Mouse (Mus musculus): ENCODE results near the gene Ces2b. TPM values are rescaled to one million over a fixed set of nuclear protein-coding genes. Genes with fewer than 3 reads are reported as not detected.
"Not testable (repeated sequence)": the region's sequence is repeated elsewhere in the genome, so short reads cannot be mapped to it uniquely, and the experiment has no call there.

The Ces2b gene
- polyA plus RNA-seq, 1 experiment from 2014 or later, result not detected

DNA sequence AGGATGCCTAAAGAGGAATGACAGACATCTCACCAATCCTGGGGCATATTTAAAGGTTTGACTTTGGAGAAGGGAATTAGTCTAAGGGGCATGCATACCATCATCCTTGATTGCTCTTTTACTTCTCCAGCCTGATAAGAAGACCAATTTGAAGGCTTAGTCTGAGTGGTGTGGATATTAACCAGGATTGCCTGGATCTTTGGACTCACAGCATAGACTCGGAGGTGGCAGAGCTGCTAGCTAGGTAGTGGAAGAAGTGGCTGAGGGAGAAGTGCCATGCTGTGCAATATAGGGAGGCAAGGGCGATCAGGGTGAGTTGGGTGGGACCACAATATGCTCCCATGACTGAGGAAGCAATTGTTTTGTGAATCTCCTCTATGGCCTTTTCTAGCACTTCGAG is 3.2 kb upstream of the Ces2b start:
- Histone ChIP-seq H3K9me3 (replicated peaks; ENCODE audit: control insufficient read depth, low read length) (no peaks in the 10 kb centered on the region), H3K9ac (ENCODE audit: low read length) (no peak overlapping the region), H3K4me2 (ENCODE audit: low read depth, low read length) (no peak overlapping the region), H3K36me3 (ENCODE audit: control insufficient read depth, insufficient read depth) (no peaks in the 10 kb centered on the region), H3K27ac (ENCODE audit: low read length) (no peak overlapping the region), H3K4me3 (ENCODE audit: low read length) (no peak overlapping the region), H3K27me3 (ENCODE audit: control insufficient read depth, insufficient read depth, low read length) (no peaks in the 10 kb centered on the region), H3K4me1 (ENCODE audit: control insufficient read depth, insufficient read depth, low read length) (no peaks in the 10 kb centered on the region; the same call in 1 of the 2 replicates)
- ATAC-seq (replicated peaks; ENCODE audit: extremely low read depth, insufficient read depth, low FRiP score), result no peak
- 60% methylated on average over 3 of the region's 3 CpGs for WGBS

DNA sequence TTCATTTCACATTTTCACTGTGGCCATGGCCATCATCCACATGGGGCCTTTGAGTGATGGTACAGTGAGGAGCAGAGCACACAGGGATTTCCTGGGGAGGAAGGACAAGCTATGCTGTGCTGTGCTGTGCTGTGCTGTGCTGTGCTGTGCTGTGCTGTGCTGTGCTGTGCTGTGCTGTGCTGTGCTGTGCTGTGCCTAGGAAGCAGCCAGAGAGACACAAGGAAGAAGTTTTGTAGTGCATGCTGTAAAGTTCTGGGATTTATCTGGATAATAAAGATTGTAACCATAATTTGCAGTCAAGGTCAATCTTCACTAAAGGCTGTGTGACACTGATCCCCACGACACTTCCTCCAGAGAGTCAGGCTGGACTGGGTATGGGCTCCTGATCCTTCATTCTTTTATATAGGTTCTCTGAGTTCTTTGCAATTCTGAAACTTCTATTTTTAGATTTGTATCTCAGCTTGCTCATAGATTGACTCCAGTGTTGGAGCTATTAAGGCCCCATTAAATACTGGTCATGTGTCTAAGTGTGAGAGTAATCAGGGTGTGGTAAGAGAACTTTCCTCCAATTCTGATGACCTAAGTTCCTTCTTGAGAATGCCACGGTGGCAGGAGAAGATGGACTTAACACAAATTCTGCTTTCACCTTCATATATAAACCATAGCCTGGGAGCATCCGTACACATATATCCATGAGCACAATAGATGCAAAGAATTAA is 10.1 kb downstream of the Ces2b start:
- WGBS, result 81% methylated on average over 3 of the region's 3 CpGs
- Histone ChIP-seq H3K4me1 (ENCODE audit: control insufficient read depth, insufficient read depth, low read length) (no peaks in the 10 kb centered on the region), H3K4me3 (ENCODE audit: low read length) (no peak overlapping the region), H3K9me3 (replicated peaks; ENCODE audit: control insufficient read depth, low read length) (no peaks in the 10 kb centered on the region), H3K27ac (ENCODE audit: low read length) (no peak overlapping the region), H3K4me2 (ENCODE audit: low read depth, low read length) (no peak overlapping the region), H3K9ac (ENCODE audit: low read length) (no peak overlapping the region), H3K36me3 (ENCODE audit: control insufficient read depth, insufficient read depth) (no peaks in the 10 kb centered on the region), H3K27me3 (ENCODE audit: control insufficient read depth, insufficient read depth, low read length) (no peaks in the 10 kb centered on the region)
- ATAC-seq (replicated peaks; ENCODE audit: extremely low read depth, insufficient read depth, low FRiP score), result no peak

DNA sequence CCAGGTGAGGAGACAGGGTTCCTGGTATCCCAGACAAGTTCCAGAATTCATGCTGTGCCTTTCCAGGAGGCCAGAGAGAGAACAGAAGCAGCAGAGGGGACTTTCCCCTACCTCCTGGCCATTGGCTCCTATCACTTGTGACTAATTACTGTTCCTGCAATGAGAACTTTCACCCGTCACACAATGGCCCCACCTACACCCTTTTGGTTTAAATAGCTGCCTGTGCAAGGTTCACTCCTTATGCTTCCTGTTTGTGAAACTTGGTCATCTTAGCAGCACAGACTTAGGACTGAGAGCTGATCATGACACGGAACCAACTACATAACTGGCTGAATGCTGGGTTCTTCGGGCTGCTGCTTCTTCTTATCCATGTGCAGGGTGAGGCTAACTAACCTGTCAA is 15.5 kb downstream of the Ces2b start, which contains the start of gene Ces2c:
Ces2c (plus strand) TSS at position 238 of the 400 bp plus-strand sequence.
- Histone ChIP-seq H3K4me1 (ENCODE audit: control insufficient read depth, insufficient read depth, low read length) (no peaks in the 10 kb centered on the region), H3K27ac (ENCODE audit: low read length) (no peak within 1 kb of the TSS), H3K36me3 (ENCODE audit: control insufficient read depth, insufficient read depth) (no peaks in the 10 kb centered on the region), H3K9me3 (replicated peaks; ENCODE audit: control insufficient read depth, low read length) (no peaks in the 10 kb centered on the region), H3K4me2 (ENCODE audit: low read depth, low read length) (no peak within 1 kb of the TSS), H3K4me3 (ENCODE audit: low read length) (no peak within 1 kb of the TSS), H3K27me3 (ENCODE audit: control insufficient read depth, insufficient read depth, low read length) (no peaks in the 10 kb centered on the region), H3K9ac (ENCODE audit: low read length) (no peak within 1 kb of the TSS)
- ATAC-seq (replicated peaks; ENCODE audit: extremely low read depth, insufficient read depth, low FRiP score), result no peak
- WGBS, result 71% methylated on average over 3 of the region's 3 CpGs

DNA sequence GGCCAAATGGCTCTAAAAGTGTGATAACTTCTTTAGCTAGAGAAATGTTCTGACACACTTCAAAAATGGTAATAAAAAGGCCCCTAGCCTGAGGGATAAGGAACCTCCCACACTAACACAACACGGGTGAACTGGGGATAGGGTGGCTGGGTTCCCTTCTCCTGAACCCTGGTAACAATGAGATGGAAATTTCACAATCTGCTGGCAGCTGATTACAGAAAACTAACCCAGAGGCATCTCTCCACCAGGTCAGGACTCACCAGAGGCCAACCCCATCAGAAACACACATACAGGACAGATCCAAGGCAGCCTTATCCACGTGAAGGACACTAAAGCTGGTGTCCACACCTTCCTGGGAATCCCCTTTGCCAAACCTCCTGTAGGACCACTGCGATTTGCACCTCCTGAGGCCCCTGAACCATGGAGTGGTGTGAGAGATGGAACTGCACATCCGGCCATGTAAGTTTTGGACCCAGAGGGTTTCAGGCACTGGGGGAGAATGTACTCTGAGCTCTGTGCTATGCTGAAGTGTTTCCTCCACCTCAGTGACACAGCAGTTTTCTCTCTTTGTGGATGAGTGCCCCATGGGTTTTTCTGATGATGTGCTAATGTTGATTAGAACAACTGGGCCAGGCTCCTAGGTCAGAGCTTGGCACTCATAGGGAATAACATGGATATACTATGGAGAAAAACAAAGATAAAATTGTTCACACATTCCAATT is 16.5 kb downstream of the Ces2b start:
- Histone ChIP-seq H3K9ac (ENCODE audit: low read length) (no peak overlapping the region), H3K4me3 (ENCODE audit: low read length) (no peak overlapping the region), H3K36me3 (ENCODE audit: control insufficient read depth, insufficient read depth) (no peaks in the 10 kb centered on the region), H3K4me2 (ENCODE audit: low read depth, low read length) (no peak overlapping the region), H3K27ac (ENCODE audit: low read length) (no peak overlapping the region), H3K9me3 (replicated peaks; ENCODE audit: control insufficient read depth, low read length) (no peaks in the 10 kb centered on the region), H3K27me3 (ENCODE audit: control insufficient read depth, insufficient read depth, low read length) (no peaks in the 10 kb centered on the region), H3K4me1 (ENCODE audit: control insufficient read depth, insufficient read depth, low read length) (no peaks in the 10 kb centered on the region)
- 68% methylated on average over 4 of the region's 4 CpGs for WGBS
- no peak for ATAC-seq (replicated peaks; ENCODE audit: extremely low read depth, insufficient read depth, low FRiP score)

DNA sequence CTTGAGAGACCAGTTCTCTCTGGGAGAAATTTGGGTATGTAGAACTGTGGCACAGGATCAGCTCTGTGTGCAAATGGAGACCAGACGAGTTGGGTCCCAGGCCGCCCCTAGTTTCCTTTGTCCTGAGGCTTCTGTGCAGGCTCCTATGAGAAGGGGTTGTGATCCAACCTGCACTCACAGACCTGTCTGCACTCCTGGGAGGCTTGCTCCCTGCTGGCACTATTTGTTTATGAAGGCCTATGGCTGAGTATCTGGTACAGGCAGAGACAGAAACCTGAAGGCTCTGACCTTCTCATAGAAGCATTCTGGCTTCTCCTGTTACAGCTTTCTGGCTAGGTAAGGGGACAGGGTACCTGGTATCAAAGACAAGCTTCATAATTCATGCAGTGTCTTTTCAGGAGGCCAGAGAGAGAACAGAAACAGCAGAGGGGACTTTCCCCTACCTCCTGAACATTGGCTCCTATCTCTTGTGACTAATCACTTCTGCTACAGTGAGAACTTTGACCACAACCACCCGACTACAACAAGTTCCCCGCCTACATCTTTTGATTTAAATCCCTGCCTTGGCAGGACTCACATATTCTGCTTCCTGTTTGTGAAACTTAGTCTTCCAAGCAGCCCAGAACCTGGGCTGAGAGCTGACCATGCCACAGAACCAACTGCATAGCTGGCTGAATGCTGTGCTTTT is 35.6 kb downstream of the Ces2b start:
- ATAC-seq (replicated peaks; ENCODE audit: extremely low read depth, insufficient read depth, low FRiP score); H3K27me3 ChIP-seq (ENCODE audit: control insufficient read depth, insufficient read depth, low read length); H3K36me3 ChIP-seq (ENCODE audit: control insufficient read depth, insufficient read depth); H3K4me3 ChIP-seq (ENCODE audit: low read length); H3K4me2 ChIP-seq (ENCODE audit: low read depth, low read length); H3K27ac ChIP-seq (ENCODE audit: low read length); H3K9ac ChIP-seq (ENCODE audit: low read length); H3K9me3 ChIP-seq (replicated peaks; ENCODE audit: control insufficient read depth, low read length); H3K4me1 ChIP-seq (ENCODE audit: control insufficient read depth, insufficient read depth, low read length): not testable (repeated sequence)
- WGBS, result no CpG with 5 or more reads among the region's 4 CpGs

DNA sequence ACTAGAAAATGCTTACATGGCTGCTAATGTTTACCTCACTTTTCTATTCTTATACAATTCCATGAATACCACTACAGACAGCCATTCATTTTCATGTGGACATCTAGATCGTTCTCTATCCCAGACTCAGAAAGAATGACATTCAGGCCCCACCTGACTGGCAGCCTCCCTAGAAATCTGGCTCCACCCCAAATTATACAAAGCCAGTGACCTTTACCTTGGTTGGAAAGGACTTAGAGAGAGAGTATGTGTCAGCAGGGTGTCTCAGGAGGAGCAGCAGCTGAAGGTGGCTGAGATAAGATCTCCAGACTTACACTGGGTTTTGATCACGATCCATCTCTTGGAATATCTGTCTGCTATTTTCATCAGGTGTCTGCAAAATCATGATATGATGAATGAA is 37.5 kb downstream of the Ces2b start:
- H3K27ac ChIP-seq (ENCODE audit: low read length); H3K9me3 ChIP-seq (replicated peaks; ENCODE audit: control insufficient read depth, low read length); H3K9ac ChIP-seq (ENCODE audit: low read length); H3K36me3 ChIP-seq (ENCODE audit: control insufficient read depth, insufficient read depth); H3K4me3 ChIP-seq (ENCODE audit: low read length); H3K4me2 ChIP-seq (ENCODE audit: low read depth, low read length); H3K4me1 ChIP-seq (ENCODE audit: control insufficient read depth, insufficient read depth, low read length); H3K27me3 ChIP-seq (ENCODE audit: control insufficient read depth, insufficient read depth, low read length); ATAC-seq (replicated peaks; ENCODE audit: extremely low read depth, insufficient read depth, low FRiP score): not testable (repeated sequence)
- no CpG with 5 or more reads among the region's 2 CpGs for WGBS

DNA sequence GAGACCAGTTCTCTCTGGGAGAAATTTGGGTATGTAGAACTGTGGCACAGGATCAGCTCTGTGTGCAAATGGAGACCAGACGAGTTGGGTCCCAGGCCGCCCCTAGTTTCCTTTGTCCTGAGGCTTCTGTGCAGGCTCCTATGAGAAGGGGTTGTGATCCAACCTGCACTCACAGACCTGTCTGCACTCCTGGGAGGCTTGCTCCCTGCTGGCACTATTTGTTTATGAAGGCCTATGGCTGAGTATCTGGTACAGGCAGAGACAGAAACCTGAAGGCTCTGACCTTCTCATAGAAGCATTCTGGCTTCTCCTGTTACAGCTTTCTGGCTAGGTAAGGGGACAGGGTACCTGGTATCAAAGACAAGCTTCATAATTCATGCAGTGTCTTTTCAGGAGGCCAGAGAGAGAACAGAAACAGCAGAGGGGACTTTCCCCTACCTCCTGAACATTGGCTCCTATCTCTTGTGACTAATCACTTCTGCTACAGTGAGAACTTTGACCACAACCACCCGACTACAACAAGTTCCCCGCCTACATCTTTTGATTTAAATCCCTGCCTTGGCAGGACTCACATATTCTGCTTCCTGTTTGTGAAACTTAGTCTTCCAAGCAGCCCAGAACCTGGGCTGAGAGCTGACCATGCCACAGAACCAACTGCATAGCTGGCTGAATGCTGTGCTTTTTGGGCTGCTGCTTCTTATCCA is 55.0 kb downstream of the Ces2b start:
- H3K9ac ChIP-seq (ENCODE audit: low read length); ATAC-seq (replicated peaks; ENCODE audit: extremely low read depth, insufficient read depth, low FRiP score); H3K9me3 ChIP-seq (replicated peaks; ENCODE audit: control insufficient read depth, low read length); H3K4me1 ChIP-seq (ENCODE audit: control insufficient read depth, insufficient read depth, low read length); H3K36me3 ChIP-seq (ENCODE audit: control insufficient read depth, insufficient read depth); H3K27me3 ChIP-seq (ENCODE audit: control insufficient read depth, insufficient read depth, low read length); H3K27ac ChIP-seq (ENCODE audit: low read length); H3K4me3 ChIP-seq (ENCODE audit: low read length); H3K4me2 ChIP-seq (ENCODE audit: low read depth, low read length): not testable (repeated sequence)
- no CpG with 5 or more reads among the region's 4 CpGs for WGBS

Data from heart, embryonic 16.5 days (tissue).